Mouse (Mus musculus): ENCODE measurements around the gene Aldh1l1.

The Aldh1l1 gene

DNA sequence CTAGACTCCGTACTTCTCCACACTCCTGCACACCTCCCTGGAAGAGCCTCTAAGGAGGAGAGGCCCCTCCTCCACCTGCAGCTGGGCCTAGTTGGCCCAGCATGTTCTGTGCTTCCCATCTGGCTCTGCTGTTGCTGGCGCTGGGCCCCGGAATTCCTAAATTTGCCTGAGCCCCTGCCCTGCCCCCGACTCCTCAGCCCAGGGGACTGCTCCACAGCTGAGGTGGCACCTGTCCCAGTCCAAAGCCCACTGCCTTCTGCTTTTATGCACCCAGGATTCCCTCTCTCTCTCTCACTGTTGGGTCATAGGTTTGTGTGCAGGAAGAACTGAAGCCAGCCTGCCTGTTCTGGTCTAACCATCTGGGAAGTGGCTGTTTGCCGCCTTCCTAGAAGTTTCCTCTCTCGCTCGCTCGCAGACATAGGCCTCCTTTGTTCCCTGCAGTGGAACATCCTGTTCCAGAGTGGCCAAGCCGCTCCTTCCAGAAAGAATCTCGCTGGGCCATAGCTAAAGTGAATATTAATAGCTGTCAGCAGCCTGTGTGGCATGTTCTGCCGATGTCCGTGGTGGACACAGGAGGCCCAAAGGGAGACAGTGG, 15.2 kb upstream of the Aldh1l1 start:
- no peak for DNase-seq (ENCODE audit: extremely low spot score, low read depth, low spot score)

DNA sequence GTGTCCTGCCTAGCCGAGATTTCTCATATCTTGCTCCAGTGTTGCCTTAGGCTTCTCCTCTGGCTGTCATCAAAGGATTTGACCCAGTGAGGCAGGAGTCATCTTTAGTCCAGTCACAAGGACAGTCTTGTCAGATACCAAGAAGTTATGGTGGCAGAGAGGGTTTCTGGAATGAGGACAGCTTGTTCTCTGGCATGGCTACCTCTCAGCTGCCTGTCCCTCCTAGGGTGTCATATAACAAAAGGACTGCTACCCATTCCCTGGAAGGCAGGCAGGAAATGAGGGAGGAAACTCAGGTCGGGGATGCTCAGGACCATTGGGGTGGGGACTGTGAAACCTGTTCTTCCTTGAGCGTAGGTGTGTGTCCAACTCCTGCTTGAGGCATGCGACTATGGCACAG, 14.1 kb upstream of the Aldh1l1 start:
- no peak for DNase-seq (ENCODE audit: extremely low spot score, low read depth, low spot score)

DNA sequence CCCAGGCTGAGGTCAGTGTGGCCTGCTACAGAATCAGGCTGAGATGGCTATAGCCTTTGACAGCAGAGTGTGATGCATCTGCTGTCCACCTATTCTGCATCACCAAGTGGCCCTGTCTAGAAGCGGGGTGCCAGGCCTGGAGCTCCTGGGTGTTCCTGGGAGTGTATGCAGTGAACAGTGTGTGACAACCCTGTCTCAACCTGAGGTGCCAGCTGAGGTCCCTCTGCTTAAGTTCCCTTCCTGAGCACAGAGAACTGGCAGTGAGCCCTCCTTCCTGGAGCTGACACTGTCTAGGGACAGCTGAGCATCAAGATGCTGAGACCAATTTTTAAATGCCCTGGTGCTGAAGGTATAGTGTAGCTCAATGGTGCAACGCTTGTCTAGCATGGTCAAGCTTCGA, 13.5 kb upstream of the Aldh1l1 start:
- DNase-seq (ENCODE audit: extremely low spot score, low read depth, low spot score), result no peak

DNA sequence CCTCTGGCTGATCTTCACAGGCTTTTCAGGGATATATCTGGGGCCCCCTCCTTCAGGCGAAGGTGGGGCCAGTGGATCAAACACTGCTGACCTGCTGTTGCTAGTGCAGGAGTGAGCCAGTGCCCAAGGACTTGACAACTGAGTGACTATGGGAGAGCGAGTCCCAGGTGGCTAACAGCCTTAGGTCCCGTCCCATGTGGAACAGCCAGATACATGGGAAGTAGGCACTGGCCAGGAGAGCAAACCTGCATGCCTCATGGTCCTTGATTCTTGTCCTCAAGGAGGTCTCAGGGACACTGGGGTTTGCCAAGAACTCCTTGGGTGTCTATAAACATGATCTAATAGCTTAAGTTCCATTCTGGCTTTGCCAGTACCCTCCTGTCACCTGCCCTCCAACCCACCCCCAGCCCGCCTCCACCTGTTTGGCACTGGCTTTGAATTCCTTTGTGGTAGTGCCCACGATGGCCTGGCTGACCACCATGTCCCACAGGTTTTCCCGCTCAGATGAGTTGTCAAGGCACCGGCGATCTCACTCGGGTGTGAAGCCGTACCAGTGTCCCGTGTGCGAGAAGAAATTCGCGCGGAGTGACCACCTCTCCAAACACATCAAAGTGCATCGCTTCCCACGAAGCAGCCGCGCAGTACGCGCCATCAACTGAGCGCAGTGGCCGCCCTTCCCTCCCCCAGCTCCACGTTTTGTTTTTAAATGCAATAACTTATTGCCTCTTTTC, 12.4 kb upstream of the Aldh1l1 start:
- no peak for DNase-seq (ENCODE audit: extremely low spot score, low read depth, low spot score)

DNA sequence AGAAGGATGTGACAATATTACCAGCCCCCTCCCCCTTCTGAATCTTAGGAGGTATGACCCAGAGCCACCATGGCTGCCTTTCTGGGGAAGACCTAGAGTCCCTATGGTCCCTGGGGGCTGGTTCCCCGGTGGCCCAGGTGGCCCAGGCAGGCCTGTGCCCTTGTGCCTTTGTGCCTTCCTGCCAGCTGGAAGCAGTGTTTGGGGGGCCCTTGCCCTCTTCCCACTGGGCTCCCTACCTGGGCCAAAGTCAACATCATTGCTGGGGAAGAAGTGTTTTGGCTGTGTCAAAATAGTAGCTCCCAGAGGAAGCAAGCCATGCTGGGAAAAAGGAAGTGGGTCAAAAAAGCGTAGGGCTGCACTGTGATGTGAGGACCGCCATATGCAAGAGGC, 11.9 kb upstream of the Aldh1l1 start:
- no peak for DNase-seq (ENCODE audit: extremely low spot score, low read depth, low spot score)

DNA sequence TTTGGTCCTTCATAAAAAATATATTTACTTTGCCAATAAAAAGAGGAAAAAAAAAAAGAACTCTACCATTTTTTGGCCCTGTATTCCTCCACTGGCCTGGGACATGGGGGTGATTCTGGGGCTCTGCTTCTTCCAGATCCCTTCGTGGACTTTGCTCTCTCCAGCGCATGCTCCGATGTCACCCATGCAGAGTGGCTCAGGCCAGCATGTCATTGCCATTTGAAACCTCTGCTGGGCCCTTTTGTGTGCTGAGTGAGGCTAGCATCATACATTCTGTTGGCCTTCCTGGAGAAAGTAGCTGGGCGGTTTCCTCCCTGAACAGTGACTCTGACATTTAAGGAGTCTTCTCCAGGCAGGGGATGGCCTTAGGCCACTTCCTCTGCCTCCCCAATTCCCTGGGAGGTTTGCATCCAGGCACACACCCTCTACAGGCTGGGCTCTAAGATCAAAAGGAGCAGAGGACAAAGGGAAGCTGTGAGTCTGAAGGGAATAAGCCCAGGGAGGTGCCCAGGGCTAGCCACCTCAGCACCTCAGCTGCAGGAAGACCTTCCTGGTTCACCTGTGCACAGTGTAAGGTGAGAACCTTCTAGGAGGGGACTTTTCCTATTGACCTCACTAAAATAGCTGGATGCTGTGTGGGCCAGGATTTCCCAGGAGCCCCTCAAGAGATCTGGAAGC, 10.9 kb upstream of the Aldh1l1 start:
- DNase-seq (ENCODE audit: extremely low spot score, low read depth, low spot score), result no peak

DNA sequence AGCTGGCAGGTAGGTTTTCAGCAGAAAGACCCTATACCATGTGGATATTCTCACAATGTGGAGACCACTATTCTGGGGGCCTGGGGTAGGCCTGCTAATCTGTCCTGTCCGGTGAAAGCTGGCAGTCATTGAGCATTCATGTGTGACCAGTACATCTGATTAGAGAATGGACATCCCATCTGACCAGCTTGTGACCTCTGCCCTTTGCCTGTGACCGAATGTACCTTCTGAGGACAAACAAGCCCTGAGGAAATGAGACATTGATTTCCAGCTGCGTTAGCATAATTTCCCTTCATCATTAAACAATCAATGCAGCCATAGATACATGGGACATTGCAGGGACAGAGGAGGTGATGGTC, 10.4 kb upstream of the Aldh1l1 start:
- no peak for DNase-seq (ENCODE audit: extremely low spot score, low read depth, low spot score)

DNA sequence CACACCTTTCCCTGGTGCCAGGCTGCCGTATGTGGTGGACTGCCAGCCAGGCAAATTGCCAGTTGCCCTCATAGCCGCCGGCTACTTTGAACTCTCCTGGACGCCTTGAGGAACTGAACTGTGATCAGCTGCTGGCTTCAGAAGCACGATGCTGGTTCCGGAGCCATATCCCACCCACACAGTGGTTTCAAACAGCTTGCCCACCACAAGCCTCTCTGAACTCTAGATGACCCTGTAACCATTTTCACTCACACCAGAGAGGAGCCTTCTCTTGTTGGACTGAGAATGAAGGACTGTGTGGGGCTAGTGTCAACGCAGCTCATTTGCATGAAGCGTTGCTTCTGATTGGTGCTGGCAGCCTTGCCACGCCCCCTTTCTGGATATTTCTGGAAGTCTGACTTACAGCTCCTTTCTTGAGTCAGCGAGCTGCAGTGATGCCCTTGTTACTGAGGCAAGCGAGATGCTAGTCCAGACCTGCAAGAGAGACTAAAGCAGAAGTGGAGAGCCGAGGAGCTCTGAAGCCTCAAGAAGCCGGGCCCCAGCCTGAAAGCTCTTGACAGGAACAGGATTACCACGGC, 9.2 kb upstream of the Aldh1l1 start:
- no peak for DNase-seq (ENCODE audit: extremely low spot score, low read depth, low spot score)

DNA sequence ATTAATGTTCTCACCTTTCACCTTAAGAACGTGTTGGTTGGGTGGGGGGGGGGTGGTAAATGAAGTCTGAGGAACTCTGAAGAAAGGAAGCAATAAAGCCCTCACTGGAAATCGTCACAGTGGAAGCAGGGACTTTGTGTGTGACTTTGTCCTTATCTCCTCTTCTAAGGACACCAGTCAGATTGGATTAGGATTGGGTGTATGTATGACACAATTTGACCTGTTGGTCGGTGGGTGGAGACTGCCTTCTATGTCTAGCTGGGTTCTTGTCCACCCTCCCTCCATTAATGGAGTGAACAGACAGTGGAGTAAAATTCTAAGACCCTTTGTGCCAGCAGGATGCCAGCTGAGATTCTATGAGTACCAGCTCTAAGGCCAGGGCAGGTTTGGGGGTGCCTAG, 2.0 kb upstream of the Aldh1l1 start:
- no peak for DNase-seq (ENCODE audit: extremely low spot score, low read depth, low spot score)

DNA sequence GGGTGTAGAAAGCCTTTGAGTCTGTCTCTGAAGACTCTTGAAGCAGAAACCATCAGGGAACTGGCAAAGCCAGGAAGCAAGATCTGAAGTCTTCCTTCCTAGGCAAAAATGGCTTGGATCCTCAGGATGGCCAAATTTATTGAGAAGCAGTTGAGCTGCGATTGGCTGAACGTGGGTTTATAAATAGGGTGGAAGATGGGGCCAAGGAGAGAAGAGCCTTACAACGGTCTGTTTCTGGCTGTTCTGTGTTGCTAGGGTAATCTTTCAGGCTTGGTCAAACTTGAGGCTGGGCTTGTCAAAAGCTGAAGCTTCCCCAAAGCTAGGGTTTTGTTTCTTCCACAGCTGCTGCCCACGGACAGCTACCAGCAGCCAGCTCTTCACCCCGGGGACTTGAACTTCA, 1.4 kb upstream of the Aldh1l1 start:
- DNase-seq (ENCODE audit: extremely low spot score, low read depth, low spot score), result no peak

DNA sequence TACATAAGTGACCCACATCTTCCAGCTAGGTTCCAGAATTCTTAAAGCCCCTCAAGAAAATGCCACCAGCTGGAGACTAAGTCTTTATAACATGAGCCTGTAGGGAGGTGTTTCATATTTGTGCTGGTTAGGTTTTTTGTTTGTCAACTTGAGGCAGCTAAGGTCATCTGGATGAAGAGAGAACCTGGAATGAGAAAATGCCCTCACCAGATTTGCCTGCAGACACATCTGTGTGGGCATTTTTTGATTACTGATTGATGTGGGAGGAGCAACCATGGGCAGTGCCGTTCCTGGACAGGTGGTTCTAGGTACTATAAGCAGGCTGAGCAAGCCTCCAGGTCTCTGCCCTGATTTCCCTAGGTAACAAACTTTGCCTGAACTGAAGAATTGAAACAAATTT, 1.3 kb downstream of the Aldh1l1 start:
- no peak for DNase-seq (ENCODE audit: extremely low spot score, low read depth, low spot score)

DNA sequence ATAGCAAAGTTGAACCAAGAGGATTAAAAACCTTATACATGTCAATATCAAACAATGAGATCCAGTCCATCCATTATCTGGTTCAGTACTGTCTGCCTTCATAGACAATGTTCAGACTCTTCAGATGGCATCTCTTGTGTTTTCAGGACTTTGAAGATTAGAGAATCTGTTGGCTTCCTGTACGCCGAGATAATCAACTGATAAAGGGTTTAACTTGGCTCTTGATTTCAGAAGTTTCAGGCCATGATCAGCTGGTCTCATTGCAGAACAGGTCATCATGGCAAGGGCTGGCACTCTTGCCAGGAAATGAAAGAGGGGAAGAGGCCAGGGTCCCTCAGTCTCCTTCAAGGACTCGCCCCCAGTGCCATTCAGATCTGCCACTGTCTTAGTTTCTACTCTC, 3.3 kb downstream of the Aldh1l1 start:
- DNase-seq (ENCODE audit: extremely low spot score, low read depth, low spot score), result no peak

DNA sequence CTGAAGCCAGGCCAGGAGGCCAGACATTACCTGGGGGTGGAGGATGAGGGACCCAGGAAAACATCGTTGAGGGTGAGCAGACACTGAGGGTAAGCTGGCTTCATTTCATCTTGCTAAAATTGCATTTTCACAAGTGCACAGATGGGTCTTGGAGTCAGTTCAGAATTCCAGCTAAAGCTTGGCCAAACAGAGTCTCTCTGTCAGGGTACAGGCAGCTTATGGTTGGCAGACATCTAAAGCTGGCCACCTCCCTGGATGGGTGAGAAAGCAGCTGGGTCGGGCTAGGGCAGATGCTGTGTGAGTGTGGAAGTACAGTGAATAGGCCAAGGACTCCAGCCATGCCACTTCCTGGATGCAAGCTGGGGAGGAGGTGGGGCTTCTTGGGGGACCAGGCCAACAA, 4.7 kb downstream of the Aldh1l1 start:
- DNase-seq (ENCODE audit: extremely low spot score, low read depth, low spot score), result no peak

DNA sequence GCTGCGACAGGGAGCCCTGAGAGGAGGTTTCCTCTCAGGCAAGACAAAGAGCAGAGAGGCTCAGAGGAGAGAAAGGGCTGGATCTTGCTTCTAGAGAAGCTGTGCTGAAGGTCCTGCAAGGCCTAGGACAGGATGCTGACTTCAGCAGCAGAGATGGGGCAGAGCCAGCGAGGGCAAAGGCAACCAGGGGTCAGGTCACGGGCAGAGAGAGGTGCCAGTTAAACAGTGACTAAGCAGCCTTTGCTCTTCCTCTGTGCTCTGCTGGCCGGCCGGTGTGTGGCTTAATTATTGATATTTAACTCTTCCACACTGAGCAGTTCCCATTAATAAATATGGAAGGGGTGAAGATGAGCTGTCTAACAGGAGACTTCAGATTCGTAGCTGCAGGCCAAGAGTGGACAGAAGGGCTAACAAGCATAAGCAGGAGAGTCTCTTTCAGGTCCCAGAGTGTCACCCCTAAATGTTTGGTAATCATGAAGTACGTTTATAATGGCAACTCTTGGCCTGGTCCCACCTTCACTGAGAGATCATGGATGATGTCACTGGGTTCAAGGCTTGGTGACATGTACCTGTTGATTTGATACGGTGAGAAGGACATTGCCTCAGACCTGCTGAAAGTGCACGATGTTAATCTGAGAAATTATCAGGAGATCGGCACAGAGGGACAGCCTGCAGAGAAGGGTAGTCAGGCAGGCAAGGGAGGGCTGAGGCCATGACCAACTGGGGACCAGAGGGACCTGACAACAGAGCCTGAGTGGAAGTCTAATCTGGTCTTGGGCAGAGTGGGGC, 5.9 kb downstream of the Aldh1l1 start:
- no peak for DNase-seq (ENCODE audit: extremely low spot score, low read depth, low spot score)

DNA sequence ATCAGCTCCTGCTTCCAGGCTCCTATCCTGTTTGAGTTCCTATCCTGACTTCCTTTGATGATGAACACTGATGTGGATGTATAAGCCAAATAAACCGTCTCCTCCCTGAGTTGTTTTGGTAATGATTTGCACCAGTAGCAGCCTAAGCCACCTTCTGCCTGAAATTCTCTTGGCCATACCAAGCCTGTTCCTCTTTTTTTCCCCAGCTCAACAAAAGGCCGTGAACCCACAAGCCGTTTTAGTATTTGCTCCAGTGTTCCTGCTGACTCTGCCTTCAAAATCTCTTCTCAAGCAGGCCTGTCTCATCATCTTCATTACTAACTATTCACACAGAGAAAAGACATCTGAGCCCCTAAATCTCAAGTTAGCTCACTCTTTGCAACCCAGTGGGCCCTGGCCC, 7.9 kb downstream of the Aldh1l1 start:
- no peak for DNase-seq (ENCODE audit: extremely low spot score, low read depth, low spot score)

DNA sequence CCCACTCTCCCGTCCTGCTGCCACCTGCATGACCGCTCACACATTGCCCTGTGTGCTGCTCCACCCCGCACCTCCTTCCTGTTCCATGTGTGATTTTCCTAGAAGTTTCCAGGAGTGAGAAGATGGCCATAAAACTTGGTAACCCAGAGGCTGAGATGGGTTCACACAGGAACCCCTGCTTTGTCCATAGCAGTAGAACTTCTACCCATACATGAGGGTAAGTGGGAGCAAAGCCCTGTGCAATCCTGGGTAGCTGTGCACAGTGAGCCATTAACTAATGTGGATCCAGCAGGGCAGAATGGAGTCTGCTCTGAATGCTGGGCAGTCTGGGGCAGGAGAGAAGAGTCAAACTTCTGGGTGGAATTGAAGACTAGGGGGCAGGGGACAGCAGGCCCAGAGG, 8.3 kb downstream of the Aldh1l1 start:
- DNase-seq (ENCODE audit: extremely low spot score, low read depth, low spot score), result no peak

DNA sequence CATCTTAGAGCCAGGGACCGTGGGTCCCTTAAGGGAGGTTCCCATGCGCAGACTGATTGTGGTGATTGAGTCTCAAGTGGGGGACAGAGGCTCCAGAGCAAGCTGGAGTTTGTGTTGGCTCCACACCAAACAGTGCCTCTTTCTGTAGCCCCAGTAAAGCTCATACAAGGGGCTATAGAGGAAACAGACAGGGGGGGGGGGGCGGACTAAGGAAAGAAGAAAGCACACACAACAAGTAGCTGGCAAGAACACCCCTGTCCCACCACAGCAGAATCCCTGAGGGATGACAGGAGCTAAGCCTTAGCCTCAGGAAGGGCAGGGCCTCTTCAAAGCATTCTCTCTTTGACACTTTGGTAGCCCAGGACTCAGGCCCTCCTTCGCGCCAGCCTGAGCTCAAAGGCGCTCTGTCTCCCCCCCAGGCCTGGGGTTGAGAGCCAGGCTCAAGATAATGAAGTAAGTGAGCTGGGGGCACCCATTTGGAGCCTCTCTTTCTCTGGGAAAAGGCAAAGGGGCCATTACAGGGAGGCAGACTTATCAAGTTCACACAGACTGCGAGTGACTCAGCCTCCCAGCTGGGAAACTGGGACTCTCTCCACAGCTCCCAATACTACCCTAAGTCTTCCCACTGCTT, 9.2 kb downstream of the Aldh1l1 start:
- DNase-seq (ENCODE audit: extremely low spot score, low read depth, low spot score), result no peak

DNA sequence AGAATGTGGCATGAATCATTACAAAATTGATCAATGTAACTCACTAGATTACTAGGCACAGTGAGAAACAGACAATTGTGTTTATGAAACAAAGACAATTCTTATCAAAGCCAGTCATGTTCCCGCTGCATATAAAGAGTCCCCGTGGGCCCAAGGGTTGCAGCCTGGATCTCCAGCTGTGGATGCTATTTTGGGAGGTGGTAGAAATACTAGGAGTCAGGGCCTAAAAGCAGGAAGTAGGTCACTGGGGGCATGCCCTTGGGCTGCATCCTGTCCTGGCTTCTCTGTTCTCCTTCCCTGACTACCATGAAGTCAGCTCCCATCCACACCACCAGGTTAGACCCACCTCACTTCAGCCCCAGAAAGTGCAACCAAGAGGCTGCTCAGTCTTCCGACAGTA, 10.0 kb downstream of the Aldh1l1 start:
- DNase-seq (ENCODE audit: extremely low spot score, low read depth, low spot score), result no peak

DNA sequence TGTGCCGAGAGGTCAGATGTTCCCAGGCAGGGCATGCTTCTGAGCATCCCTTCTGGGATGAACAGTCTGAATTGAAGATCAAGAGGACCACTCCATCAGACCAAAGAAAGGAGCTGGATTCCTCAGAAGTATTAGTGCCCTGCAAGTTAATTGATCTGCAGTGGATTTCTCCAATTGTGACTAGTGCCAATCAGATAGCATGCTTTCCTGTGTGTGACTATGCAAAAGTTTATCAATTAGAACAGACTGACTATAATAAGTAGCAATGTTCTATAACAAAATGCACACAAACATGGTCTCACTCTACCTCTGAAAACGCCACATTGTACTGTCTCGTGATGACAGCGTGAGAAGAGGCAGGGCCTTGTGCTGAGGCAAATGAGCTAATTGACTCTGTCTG, 13.3 kb downstream of the Aldh1l1 start:
- no peak for DNase-seq (ENCODE audit: extremely low spot score, low read depth, low spot score)

DNA sequence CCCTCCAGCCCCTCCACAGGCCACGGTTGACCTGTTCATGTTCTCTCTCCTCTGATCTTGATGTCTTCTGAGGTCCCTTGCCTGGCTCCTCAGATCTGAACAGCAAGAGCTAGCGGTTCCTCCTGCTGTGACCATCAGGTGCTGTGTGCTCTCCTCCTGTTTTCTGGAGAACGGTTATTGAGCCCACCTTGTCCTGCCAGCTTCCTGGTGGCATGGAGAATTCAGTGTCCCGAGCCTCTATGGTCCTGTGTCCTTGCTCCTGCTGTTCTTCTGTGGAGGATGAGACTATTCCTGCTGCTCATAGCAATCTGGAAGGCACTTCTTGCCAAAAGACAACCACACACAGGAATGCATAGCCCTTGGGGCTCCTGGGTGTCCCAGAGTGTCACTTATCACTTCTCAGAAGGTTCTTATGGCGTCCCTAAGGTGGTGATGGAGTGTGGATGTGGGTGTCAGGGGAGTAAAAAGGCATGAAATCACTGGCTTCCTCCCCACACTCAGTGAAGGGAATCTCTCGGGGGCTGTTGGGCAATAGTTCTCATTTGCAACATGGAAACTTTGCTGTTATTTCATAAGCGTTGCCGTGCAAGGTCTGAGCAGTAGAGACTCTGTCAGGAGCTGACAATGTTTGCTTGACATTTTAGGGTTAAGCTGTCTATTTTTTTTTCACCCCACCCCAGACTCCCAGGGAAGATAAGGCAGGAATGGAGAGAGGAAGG, 15.2 kb downstream of the Aldh1l1 start:
- DNase-seq (ENCODE audit: extremely low spot score, low read depth, low spot score), result no peak
